Mouse (Mus musculus) embryonic fibroblast, embryonic 13.5 days (primary cell): ENCODE measurements around the gene Mfap1b.
"Not testable (repeated sequence)": the region's sequence is repeated elsewhere in the genome, so short reads cannot be mapped to it uniquely, and the experiment has no call there.

ENCODE experiments used
- CTCF ChIP-seq: IDR thresholded peaks from 2 replicates; pipeline ENCODE4 v1.5.1; 2011; ENCODE audit warnings: mild to moderate bottlenecking, control low read depth, low read length, moderate library complexity, borderline replicate concordance; ENCODE audit not compliant: insufficient read depth
- POLR2A ChIP-seq: IDR thresholded peaks from 2 replicates; pipeline ENCODE4 v1.6.1; 2011; ENCODE audit warnings: low read depth, mild to moderate bottlenecking, control low read depth, low read length, moderate library complexity

- TF ChIP-seq POLR2A, CTCF: not testable (repeated sequence)
These were observed 1.1 kb downstream of the Mfap1b start for GRCm38 (mm10) chr2:121472783-121473182.
